Mouse (Mus musculus): Measurements from ENCODE around the gene Zdhhc17.

Gene Zdhhc17

DNA sequence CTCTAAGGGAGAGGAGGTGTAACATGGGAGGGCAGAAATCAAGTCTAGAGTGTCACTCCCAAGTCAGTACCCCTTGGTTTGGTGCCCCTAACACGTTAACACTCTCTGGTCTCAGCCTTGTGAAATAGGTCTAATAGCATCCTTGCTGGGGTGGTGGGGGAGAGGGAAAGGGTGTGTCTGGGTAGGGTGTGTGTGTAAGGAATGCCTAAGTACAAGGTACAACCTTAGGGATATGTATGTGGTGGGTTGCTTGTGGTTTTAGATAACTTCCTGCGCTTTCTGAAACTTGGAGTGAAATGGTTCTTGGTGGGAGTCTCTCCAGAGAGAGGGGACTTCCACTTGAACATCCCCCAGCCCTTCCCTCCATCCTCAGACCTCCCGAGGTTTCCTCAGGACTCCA lies 88.0 kb downstream of the Zdhhc17 start:
- no peak for DNase-seq (ENCODE audit: inconsistent ontology term)

DNA sequence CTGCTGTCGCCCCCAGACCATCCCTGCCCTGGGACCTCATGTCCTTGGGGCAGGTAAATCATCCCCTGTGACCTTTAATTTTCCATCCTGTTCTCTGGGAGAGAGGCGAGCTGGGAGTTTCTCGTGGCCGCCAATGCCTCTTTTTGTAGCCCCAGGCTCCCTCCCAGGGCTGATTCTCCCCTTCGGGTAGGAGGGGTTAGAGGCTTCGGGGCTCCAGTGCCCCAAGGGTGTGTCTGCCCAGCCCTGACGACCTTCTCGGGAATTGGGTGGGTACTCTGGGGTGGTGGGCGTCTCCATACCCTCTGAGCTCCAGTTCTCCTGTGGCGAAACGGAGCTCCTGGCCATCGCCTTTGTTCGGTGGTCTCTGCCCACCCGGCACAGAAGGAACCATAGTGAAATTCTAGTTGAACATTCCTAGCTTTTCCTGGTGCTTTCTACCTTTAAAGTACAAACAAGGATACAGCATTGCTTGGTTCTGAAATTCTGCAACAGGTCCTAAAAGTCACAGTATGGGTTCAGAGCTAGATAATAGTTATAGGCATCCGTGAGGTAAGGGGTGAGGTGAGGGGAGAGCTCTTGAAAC lies 89.5 kb downstream of the Zdhhc17 start:
- no peak for DNase-seq (ENCODE audit: inconsistent ontology term)

DNA sequence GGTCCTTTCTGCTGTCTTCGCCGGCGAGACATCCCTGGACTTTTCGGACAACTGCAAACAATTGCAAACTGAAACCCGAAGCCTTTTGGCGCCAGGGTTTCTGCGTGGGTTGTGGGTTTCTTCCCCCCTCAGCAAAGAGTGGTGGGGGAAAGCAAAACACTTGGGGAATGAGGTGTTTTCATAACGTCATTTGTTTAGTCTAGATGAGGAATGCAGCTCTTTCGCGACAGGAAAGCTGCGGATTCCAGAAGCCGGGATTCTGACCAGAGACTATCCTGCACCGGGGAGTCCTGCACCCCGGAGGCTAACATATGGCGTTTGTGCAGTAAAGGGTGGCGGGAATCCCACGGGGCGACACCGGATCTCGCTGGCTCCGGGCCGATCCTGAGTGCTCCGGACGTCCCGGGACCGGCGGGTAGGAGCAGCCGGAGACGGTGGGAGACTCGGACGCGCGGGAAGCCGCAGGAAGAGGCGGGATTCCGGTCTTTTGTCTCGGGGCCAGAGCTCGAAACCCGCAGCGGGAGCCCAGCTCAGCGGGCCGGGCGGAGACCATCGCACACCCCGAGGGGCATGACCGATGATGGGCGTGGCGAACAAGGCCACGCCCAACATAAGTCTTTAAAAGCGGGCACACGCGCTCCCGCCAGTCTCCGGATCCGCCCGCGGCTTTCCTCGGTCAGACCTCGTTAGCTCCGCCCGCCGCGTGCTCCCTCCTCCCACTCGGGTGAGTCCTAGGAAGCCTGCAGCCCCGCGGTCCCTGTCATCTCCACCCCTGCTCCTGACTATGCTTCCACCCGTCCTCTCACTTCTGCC lies 90.2 kb downstream of the Zdhhc17 start, which contains the start of gene Csrp2:
TSS of gene Csrp2 (plus strand) at position 259 of the 813 bp plus-strand sequence.
- DNase-seq (ENCODE audit: inconsistent ontology term), result peak; percentile 96

- DNase-seq (ENCODE audit: inconsistent ontology term), result peak; percentile 26
These were observed 91.2 kb downstream of the Zdhhc17 start for GRCm38 (mm10) chr10:110918414-110919391.

GRCm38 (mm10) chr10:110917521-110917920 lies 92.4 kb downstream of the Zdhhc17 start:
- DNase-seq (ENCODE audit: inconsistent ontology term), result no peak

DNA sequence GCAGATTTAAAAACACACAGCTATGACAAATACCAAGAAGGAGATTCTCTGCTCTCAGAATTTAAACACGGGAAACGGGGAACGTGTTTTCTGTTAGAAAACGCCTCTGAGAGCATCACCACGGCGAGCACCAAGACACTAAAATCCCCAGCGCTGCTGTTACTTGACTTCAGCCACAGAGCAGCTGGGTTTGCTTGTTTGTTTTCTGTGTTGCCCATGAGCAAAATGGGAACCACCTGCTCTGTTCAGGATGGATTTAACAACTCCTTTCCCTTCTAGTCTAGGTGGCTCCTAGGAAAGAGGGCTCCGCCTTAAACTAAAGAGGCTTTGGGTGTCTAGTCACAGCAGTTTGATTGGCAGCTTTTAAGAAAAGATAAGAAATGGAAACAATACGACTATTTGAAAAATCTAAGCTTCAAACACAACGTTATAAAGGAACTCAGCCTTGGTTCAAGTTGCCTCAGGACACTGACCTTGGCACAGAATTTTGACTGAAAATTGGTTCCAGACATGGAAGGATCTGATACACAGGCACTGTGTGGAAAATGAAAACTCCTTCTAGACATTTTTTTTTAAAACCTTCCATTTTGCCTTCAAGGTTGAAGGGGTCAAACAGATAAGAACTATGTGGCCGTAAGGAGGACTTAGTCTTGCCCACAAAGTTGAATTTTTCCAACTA lies 93.1 kb downstream of the Zdhhc17 start:
- no peak for DNase-seq (ENCODE audit: inconsistent ontology term)

DNA sequence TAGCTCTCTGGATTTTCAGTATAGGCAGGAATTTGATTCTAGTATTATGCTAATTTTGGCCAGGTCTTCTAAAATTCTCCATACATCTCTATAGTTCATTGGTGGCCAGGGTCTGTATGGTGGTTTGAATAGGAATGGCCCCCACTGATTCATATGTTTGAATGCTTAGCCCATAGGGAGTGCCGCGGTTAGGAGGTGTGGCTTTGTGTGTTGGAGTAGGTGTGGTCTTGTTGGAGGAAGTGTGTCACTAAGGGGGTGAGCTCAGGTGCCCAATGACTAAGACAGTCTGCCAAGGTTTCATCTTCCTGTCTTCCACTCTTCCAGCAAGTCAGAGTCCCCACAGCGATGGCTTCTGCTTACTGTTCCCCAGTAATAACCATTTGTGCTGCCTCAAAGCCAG lies 106.1 kb downstream of the Zdhhc17 start:
- no peak for DNase-seq (ENCODE audit: inconsistent ontology term)

DNA sequence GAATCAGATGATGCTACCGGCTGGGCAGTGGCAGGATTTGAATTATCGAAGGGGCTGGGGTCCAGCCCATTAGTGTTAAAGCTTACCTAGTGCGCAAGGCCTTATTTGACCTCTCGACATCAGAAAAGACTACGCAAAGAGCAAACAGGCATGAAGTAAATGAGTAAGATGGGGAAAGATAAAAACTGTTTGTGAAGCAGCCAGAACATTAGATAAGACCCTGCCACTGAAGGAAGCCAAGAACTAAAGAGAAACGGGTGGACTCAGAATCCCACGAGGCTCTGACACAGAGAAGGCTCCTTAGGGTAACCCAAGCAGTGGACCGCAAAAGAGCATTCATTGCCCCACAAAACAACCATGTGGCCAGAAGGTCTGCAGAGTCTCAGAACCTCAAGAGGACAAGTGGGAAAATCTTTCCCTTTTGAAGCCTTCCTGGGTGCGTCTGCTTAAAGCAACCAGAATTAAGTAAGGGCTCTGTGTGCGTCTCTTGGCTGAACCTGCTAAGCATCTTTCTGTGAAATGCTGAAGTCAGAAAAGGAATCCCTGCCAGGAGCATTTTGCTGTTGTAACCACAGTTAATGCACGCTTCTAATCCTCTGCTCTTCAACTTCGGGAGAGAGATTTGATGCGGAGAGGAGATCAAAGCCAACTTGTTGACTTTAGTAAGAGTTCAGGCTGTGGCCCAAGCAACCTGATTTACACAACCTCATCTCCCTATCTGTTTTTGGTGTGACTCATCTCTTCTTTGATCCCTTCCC lies 110.0 kb downstream of the Zdhhc17 start:
- DNase-seq (ENCODE audit: inconsistent ontology term), result no peak
